Mouse (Mus musculus) spleen, postnatal 10 days (tissue): ENCODE measurements around the gene Capn13.
"Not testable (repeated sequence)": the region's sequence is repeated elsewhere in the genome, so short reads cannot be mapped to it uniquely, and the experiment has no call there.

Experiments used
- DNase-seq, 2 experiments: peaks; one replicate each; pipeline ENCODE4 v3.0.0; 2021 to 2022; ENCODE audit warnings: low spot score in 2 of 2

The Capn13 gene

GRCm38 (mm10) chr17:73277770-73278169 is 122.9 kb downstream of the Capn13 start:
- DNase-seq, result no peak

GRCm38 (mm10) chr17:73275066-73275465 is 125.6 kb downstream of the Capn13 start:
- DNase-seq, result no peak

- peak in 1 of 2 experiments; percentile 53 for DNase-seq
These were observed 126.9 kb downstream of the Capn13 start for GRCm38 (mm10) chr17:73273809-73274208.

- DNase-seq, result no peak
These were observed 128.7 kb downstream of the Capn13 start for GRCm38 (mm10) chr17:73271797-73272600.

GRCm38 (mm10) chr17:73270871-73271796 is 129.5 kb downstream of the Capn13 start:
- DNase-seq, result no peak

GRCm38 (mm10) chr17:73263077-73263501 is 137.6 kb downstream of the Capn13 start:
- peak in 1 of 2 experiments; percentile 34 for DNase-seq

- no peak for DNase-seq
These were observed 138.1 kb downstream of the Capn13 start for GRCm38 (mm10) chr17:73262558-73262957.

GRCm38 (mm10) chr17:73259258-73259657 is 141.4 kb downstream of the Capn13 start:
- not testable (repeated sequence) for DNase-seq

- peak in 1 of 2 experiments; percentile 37 for DNase-seq
These were observed 142.0 kb downstream of the Capn13 start for GRCm38 (mm10) chr17:73258620-73259019.
